Mouse (Mus musculus) testis, adult 2 months (tissue): ENCODE measurements around the gene Gtf2h4.

Source experiments
- CTCF ChIP-seq: fragments of 200-500 bp; IDR thresholded peaks from 2 replicates; pipeline ENCODE4 v1.5.1; 2012; ENCODE audit warnings: low read depth, mild to moderate bottlenecking, inconsistent platforms, low read length, moderate library complexity; ENCODE audit not compliant: control insufficient read depth, insufficient read depth, insufficient replicate concordance
- POLR2A ChIP-seq: fragments of 200-500 bp; IDR thresholded peaks from 2 replicates; pipeline ENCODE4 v1.6.1; 2012; ENCODE audit warnings: low read depth, mild to moderate bottlenecking, inconsistent platforms, low read length, moderate library complexity; ENCODE audit not compliant: control insufficient read depth

DNA sequence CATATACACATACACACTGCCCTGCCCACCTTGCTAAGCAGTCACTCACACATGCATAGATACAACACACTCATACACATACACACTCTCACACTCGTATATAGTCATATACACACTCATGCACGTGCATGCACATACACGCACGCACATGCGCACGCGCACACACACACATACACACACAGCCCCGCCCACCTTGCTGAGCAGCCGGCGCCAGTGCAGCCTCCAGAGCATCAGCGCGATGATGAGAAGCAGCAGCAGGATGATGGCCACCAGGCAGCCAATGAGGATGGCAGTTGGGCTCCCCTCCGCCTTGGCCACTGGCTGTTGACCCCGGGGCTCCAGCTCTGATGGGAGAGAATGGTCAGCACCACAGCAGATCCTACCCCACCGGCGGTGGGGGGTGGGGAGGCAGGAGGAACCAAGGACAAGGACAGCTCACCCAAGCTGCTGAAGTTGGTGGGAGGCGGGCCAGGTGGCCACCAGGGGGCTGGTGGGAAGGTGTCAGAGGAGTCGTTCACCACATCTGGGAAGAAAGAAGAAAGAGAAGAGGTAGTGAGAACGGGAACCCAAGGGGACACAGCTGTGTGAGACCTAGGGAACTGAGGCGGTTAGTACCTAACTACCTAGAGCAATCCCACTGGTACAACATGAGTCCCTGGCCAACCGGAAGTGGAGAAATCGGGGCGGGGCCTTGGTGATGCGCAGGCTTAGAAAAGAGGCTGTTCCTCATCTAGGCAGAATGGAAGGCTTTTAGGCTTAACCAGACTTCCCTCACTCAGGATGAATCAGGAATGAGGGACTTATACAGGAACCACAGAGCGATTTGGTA is 15.0 kb upstream of the Gtf2h4 start:
- no peak for TF ChIP-seq CTCF
- TF ChIP-seq POLR2A = no peak
